Mouse (Mus musculus): ENCODE measurements at regions not wholly inside any gene's neighbourhood (a gene's known extent, or its start where the extent isn't known, plus 50 kb on each side); places are given as distances from the start of the nearest gene placed in this dataset.

DNA sequence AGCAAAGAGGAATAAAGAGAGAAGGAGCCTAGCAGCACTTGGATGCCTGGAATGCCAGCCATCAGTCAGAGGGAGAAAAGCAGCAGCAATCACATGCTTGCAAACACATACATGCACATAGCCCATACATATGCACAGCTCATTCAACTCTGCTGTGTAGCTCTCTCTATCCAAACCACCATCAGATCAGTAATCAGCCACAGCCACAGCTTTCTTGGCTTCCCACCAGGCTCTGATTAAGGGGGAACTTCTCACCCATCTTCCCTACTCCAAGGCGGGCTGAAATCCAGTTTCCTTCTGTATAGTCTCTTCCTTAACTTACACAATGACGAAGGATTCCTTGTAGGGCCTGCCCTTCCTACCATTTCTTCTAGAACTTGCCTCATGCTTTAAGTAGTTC lies 229.8 kb upstream of the Ncam1 start:
- no peak for DNase-seq (ENCODE audit: extremely low spot score in 1 of 2, low spot score in 1 of 2)

DNA sequence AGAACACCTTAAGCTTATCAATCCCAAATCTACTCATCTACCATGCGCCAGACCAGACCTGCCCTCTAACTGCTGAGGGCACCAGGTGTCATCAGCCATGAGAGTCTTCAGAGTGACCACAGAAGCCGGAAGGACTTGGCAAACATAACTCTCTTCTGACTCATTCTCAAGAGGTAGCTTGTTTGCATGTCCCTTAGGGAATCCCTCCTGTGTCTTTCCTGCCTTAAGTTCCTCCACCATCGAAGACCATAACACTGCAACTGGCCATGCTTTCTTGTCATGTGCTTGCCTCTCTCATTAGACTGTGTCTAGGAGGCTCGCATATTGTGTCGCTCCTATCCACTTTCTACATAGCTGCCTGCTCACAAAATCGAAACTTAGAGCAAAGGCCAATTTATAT lies 226.1 kb upstream of the Ncam1 start:
- no peak for DNase-seq (ENCODE audit: extremely low spot score in 1 of 2, low spot score in 1 of 2)

DNA sequence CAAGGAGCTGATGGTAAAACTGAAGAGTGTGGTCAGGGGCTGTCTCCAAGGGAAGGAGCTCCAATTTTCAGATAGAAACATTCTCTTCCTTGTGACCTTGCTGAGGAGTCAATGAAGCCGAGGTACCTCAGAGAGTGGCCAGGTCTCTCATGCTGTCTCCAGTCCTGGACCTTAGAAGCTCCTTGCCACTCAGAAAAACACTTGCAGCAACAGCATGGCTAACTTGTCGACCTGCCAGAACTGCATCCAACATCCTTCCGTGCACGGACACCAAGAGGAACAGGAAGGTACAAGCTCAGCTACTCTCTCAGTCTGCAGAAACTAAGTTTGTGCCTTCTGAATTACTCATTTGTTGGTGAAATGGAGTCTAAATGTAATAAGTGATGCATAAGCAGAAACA lies 214.9 kb upstream of the Ncam1 start:
- DNase-seq (ENCODE audit: extremely low spot score in 1 of 2, low spot score in 1 of 2), result no peak

- DNase-seq (ENCODE audit: extremely low spot score in 1 of 2, low spot score in 1 of 2), result peak in 1 of 2 experiments; percentile 13
Observed at GRCm38 (mm10) chr9:50005757-50006576, 207.2 kb upstream of the Ncam1 start.

DNA sequence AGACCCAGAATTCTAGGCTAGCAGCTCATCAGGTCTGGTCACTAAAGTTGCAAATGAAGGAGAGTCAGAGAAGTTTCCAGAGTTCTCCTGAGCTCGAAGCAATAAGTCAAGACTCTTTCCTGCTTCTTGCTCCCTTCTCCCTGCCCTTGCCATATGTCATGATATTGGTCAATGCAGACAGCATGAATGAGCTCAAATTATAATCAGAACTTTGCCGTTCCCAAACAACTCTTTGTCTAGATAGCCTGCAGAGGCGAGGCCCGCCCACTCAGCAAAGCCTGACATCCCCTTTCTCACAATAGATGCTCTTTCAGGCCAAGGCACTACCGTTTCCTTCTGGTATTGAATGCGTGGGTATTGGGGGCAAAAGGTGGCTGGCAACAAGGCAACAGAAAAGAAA lies 204.0 kb upstream of the Ncam1 start:
- no peak for DNase-seq (ENCODE audit: extremely low spot score in 1 of 2, low spot score in 1 of 2)

GRCm38 (mm10) chr9:50000497-50001404 lies 202.0 kb upstream of the Ncam1 start:
- peak in 1 of 2 experiments; percentile 25 for DNase-seq (ENCODE audit: extremely low spot score in 1 of 2, low spot score in 1 of 2)

GRCm38 (mm10) chr9:49999970-50000369 lies 201.2 kb upstream of the Ncam1 start:
- no peak for DNase-seq (ENCODE audit: extremely low spot score in 1 of 2, low spot score in 1 of 2)

DNA sequence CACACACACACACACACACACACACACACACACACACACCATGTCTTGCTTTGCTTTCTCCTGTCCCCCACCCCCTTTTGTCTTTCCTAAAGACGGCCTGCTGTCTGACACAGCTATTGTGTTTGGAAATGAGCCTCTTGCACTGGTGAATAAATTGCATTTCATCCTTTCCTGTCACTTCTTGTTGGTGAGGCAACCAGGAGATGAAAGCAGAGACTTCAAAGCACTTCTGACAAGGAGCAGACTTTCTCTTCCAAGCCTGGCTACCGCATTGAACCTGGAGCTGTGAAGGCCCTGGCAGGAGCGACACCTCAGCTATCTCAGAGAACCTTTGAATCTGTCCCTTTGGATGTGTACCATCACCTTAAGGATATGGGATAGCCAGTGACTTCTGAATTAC lies 199.4 kb upstream of the Ncam1 start:
- no peak for DNase-seq (ENCODE audit: extremely low spot score in 1 of 2, low spot score in 1 of 2)

DNA sequence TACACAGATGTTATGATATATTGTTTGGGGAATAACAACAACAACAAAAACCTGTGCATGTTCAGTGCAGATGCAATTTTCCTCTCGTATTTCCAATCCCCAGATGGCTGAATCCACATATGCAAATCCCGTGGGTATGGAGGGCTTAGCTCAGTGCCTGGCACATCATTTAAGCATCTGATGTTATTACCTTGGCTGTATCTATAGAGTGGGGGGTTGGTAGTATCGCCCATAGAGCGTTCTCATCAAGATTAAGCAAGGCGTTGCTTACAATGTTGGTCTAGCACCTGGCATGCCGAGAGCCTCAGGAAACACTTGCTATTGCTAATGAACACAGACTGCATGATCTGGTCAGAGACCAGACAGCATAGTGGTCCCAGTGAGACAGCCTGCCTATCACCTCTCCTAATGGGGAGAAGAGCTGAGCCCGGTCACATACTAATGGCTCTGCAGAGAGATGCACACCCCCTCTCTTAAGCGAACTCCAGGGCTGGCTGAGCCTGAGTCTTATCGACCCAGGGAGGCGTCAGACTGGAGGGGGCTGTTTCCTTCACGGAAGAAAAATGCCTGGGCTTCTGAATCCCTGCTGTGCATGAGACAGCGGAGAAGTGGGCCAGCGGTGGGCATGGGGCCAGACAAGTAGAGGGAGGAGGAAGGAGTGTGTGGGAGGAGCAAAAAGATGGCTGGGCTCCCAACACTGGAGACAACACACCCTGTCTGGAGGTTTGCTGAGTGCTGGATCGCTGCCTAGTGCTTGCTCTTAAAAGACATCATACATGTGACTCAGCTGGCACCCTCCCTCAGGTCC lies 190.9 kb upstream of the Ncam1 start:
- DNase-seq (ENCODE audit: extremely low spot score in 1 of 2, low spot score in 1 of 2), result peak; percentile 91 to 96

DNA sequence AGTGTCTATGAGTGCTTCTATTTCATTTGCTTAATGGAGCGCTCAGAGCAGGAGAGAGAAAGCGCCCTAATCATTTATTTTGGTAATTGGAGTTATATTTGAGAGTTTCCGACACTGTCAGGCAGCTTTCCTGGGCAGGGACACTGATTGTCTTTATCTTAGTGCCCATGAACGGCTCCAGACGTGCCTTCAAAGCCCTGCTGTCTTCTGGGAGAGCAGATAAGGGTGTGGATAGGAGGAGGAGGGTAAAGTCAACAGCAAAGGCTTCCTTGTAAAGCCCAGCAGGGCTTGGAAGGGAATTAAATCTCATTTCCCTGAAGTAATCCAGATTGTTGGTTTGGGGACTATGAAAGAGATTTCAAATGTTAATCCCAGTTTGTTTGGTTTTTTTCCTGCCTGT lies 189.3 kb upstream of the Ncam1 start:
- no peak for DNase-seq (ENCODE audit: extremely low spot score in 1 of 2, low spot score in 1 of 2)

DNA sequence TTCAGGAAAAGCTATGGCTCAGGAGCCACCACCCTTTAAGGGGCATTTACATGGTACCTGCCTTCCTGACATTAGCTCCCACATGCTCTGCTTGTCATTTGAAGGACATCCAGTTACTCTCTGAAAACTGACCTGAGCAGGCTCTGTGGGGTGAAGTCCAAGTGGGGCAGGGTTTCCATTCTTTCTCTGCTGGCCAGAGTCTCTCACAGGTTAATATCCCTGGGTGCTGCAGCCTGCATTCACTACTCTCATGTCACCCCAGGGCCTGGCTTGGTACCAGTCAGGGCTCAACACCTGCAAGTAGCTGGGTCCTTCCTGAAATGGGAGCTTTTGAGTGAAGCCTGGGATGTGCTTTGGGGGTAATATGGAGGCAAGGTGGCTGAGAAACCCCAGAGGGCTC lies 188.8 kb upstream of the Ncam1 start:
- no peak for DNase-seq (ENCODE audit: extremely low spot score in 1 of 2, low spot score in 1 of 2)

DNA sequence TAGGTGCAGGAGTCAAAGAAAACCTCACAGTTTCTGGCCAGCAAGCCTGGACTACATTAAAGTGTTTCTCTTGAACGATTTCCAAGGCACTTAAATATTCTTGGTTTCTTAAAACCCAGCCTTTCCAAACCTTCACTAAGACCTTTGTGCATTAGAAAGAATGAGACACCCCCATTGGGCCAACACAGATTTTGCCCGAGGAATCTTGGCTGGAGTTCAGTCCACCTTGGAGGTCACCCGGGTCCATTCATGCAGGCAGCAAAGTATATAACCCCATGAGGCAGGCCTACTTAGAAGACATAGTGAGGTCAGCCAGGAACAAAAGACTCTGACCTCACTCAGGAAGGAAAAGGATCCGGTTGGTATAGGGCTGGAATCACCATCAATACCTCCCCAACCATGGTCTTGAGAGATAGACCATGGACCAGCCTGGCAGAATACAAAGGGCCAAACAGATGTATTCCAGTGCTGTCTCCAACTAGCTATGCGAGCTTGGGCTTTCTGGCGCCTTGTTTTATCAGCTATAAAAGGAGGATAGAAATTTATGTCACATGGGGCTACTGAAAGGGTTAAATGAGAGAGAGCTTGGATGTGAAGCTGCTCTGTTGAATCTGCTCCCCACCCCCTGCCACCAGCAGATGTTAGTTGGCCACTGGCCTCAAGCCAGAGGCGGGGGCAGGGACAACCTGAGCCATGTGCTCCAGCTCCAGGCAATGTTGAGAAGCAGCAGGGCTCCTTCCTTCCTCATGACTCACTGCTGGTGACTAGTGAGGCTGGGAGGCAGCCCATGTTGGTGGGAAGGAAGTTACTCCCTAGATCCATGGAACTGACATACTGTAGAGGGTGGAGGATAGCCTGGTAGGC lies 181.9 kb upstream of the Ncam1 start:
- DNase-seq (ENCODE audit: extremely low spot score in 1 of 2, low spot score in 1 of 2), result peak; percentile 83 to 88

DNA sequence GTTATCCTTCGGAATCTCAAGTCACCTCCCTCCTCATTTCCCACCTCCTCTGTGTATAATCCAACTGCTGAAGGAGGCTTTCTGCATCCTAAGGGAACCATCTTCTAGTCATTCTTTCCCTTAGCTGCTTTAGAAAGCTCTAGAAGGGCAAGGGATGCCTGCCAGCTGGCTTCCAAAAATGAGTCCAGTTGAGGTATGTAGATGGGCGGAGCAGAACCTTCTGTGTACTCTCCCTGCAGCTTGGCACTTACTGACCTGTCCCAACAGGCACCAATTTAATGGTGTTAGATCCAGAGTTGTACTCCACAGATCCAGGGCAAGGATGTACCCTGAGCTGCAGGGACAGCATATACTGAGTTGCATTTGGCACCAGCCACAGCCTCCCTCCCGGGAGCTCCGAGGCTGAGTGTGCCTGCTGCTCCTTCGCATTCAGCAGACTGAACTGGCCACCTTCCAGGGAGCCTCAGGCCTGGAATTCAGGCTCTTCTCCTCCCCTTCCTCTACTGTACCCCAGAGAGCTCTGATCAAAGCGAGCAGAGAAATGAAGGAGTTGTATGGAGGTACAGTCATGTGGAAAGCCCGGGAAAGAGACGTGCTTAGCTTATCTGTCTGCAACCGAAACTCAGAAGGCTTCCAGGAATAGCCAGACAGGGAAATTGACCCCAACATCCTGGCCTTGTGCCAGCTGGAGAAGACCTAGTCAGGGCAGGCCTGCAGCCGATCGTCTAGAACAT lies 177.4 kb upstream of the Ncam1 start:
- peak; percentile 27 to 76 for DNase-seq (ENCODE audit: extremely low spot score in 1 of 2, low spot score in 1 of 2)

- DNase-seq (ENCODE audit: extremely low spot score in 1 of 2, low spot score in 1 of 2), result no peak
Observed at GRCm38 (mm10) chr9:49973974-49974495, 175.3 kb upstream of the Ncam1 start.

- no peak for DNase-seq (ENCODE audit: extremely low spot score in 1 of 2, low spot score in 1 of 2)
Observed at GRCm38 (mm10) chr9:49969429-49969828, 170.7 kb upstream of the Ncam1 start.

DNA sequence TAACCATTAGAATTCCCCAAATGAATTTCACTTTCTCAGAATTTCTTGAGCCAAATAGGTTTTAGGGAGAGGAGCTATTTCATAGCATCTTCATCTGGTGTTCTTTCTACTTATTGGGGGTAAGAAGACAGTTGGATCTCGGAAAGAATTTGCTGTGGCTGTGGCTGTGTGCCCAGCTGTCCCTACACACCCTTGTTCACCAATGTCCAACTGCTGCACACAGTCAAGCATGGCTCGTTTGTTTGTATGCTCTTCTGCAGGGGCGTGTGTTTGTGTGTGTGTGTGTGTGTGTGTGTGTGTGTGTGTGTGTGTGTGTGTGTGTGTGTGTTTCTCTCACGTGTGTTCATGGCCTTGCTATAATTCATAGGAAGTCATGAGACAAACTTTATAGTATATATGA lies 165.9 kb upstream of the Ncam1 start:
- no peak for DNase-seq (ENCODE audit: extremely low spot score in 1 of 2, low spot score in 1 of 2)

GRCm38 (mm10) chr9:49962561-49963071 lies 163.9 kb upstream of the Ncam1 start:
- DNase-seq (ENCODE audit: extremely low spot score in 1 of 2, low spot score in 1 of 2), result no peak

GRCm38 (mm10) chr9:49961965-49962364 lies 163.2 kb upstream of the Ncam1 start:
- no peak for DNase-seq (ENCODE audit: extremely low spot score in 1 of 2, low spot score in 1 of 2)

DNA sequence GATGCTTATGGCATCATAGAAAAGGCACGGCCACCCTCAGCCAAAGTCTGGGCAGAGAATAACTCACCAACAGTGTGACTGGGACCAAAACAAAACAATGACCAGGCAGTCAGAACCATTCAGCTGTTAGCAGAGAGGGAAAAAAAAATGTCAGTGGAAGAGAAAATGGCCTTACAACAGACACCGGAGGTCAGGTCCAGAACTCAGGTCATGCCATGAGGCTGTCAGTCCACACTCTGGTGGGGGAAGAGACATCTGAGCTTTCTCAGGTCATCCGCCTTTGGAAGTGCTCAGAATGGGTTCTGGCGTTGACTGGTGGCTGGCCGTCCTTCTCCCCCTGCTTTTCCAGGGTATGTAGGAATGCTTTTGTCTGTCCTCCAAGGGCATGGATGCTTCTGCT lies 162.6 kb upstream of the Ncam1 start:
- no peak for DNase-seq (ENCODE audit: extremely low spot score in 1 of 2, low spot score in 1 of 2)

All from frontal cortex, adult 2 months (tissue).